Mouse (Mus musculus) cortical plate, adult 2 months (tissue): Measurements from ENCODE around the gene Lyst.

Experiments used
- CTCF ChIP-seq: fragments of 200-500 bp; IDR thresholded peaks from 2 replicates; pipeline ENCODE4 v1.5.1; 2011; ENCODE audit warnings: mild to moderate bottlenecking, control low read depth, low read length; ENCODE audit not compliant: insufficient read depth; ENCODE audit errors: extremely low read depth
- POLR2A ChIP-seq: fragments of 200-500 bp; IDR thresholded peaks from 2 replicates; pipeline ENCODE4 v1.6.1; 2011; ENCODE audit warnings: mild to moderate bottlenecking, low read length, control low read depth; ENCODE audit not compliant: insufficient read depth; ENCODE audit errors: extremely low read depth

DNA sequence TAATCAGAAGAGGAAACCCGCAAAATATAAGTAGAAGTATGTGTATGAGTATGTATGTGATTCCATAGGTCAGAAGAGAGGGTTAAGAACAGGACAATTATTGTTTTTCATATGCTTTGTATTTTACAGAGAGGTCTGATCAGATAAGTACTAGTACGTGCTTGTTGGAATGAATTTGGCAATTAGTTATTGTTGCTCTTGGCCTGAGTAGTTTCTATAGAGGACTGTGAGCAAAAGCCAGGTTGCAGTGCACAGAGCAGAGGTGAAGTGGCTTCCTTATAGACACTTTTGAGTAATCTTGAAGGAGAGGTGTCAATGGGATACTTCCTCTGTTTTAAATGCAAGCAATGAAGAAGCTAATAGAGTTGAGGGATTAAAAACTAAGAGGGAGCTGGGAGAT, 7.7 kb downstream of the Lyst start:
- TF ChIP-seq CTCF (no peak), POLR2A (no peak)
